Mouse (Mus musculus) heart, postnatal 0 days (tissue): ENCODE measurements at regions not wholly inside any gene's neighbourhood (a gene's known extent, or its start where the extent isn't known, plus 50 kb on each side); places are given as distances from the start of the nearest gene placed in this dataset.
"Not testable (repeated sequence)": the region's sequence is repeated elsewhere in the genome, so short reads cannot be mapped to it uniquely, and the experiment has no call there.

ENCODE experiments used
- CTCF ChIP-seq: IDR thresholded peaks from 2 replicates; pipeline ENCODE4 v1.5.1; 2016; ENCODE audit warnings: antibody characterized with exemption, control low read depth, low read depth
- EP300 ChIP-seq: IDR thresholded peaks from 2 replicates; pipeline ENCODE4 v1.6.1; 2016; ENCODE audit warnings: antibody characterized with exemption, low read depth

DNA sequence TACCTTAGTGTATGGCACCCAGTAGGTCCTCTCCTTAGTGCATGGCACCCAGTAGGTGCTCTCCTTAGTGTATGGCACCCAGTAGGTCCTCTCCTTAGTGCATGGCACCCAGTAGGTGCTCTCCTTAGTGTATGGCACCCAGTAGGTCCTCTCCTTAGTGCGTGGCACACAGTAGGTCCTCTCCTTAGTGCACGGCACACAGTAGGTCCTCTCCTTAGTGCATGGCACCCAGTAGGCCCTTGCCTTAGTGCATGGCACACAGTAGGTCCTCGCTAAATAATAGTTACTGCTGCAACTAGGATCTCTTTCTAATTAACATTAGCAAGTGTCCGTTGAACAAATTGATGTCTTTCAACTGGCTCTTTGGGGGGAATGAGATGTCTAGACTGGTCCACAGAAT lies 144.4 kb downstream of the Suds3 start:
- TF ChIP-seq CTCF, EP300: not testable (repeated sequence)
